Mouse (Mus musculus): ENCODE measurements around the gene Cela1.

DNA sequence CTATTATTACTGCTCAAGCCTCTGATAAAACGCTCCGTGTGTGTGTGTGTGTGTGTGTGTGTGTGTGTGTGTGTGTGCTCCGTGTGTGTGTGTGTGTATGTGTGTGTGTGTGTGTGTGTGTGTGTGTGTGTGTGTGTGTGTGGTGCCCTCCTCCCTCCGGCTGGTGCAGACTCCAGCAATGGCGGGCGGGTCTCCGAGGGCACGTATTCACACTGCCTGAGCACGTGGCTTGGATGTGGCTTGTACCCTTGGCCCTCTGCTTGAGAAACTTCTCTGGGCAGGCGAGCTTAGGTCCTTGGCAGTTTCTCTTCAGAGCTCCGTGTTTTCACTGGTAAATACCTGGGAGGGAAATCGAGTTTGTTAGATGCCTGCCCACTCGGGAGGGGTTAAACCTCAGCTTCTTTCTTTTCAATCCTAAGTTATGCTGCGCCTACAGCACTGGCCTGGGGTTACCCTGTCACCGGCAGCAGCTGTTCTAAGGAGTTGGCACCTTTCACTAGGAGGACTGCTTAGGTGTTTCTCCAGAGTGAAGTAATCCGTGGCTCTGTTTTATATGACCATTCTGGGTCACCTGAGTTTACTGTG lies 46.4 kb downstream of the Cela1 start:
- TF ChIP-seq CTCF (IDR thresholded peaks at IDR 0.05; ENCODE audit: extremely low read depth, insufficient read depth, low read length) (no peak), POLR2A (IDR thresholded peaks at IDR 0.05; ENCODE audit: extremely low read depth, insufficient read depth, low read length) (no peak)
